Mouse (Mus musculus): ENCODE data around the gene Ccr9.
"Not testable (repeated sequence)": the region's sequence is repeated elsewhere in the genome, so short reads cannot be mapped to it uniquely, and the experiment has no call there.

Gene Ccr9

GRCm38 (mm10) chr9:123678327-123679105, at the start of gene Ccr9, which contains the start of gene Slc6a20a:
Ccr9 (plus strand) TSS chr9:123678439.
Slc6a20a (minus strand) TSS chr9:123678885.
- no peak for DNase-seq (ENCODE audit: low spot score in 2 of 2)

DNA sequence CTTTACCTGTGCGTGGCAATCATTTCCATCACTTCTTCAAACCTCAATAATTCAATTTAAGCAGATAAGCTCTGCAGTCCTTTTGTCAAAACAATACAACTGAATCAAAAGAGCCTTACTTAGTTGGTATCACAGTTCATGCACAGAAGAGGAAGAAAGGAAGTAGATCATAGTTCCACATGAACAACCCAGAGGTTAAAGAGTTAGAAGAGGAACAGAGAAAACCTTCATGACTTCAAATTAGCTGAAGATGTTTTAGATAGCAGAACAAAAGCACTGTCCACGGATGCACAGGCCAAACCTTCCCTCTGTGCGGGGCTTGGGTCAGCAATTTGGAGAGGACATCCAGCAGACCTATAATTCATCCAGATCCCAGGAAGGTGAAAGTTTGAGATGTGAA, 46.6 kb upstream of the Ccr9 start:
- no peak for DNase-seq (ENCODE audit: low spot score in 2 of 2)

DNA sequence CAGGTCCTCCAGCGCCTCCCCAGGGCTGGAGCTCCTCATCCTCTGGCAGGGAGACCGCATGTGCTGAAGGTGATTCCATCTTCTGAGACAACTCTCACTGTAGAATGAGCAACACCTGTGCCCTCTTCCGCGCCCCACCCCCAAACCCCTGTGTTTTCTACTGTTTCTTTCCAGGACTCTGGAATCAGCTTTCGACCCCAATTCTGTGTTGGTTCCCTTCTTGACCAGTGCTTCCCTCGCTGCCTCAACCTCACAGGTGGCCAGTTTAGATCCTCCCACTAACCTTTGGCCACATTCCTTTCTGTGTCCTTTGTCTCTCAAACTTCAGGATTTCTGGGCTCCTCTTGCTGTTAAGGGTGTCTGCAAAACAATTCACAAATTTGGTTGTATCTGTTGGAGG, 46.0 kb upstream of the Ccr9 start, which contains the start of gene Slc6a20b:
Gene Slc6a20b (minus strand): TSS at position 285 of the 400 bp plus-strand sequence.
- DNase-seq (ENCODE audit: low spot score in 2 of 2) = no peak

- DNase-seq (ENCODE audit: low spot score in 2 of 2) = no peak
These were observed 45.2 kb upstream of the Ccr9 start for GRCm38 (mm10) chr9:123632993-123633392.

DNA sequence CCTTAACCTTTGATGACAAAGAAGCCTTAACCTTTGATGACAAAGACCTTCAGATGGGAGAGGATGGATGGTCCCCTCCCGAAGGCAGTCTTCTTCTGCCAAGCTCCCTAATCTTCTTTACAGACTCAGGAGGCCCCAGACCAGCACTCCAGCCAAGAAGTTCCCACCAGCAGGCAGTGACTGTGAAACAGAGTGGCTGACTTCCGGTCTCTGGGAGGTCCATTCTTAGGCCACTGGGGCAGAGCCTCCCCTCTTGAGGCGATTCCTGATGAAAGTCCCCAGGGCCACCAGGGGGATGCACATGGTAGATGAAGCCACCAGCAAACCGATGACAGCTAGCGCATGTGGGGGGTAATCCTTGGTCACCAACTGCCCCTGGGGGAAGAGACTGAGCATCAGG, 41.5 kb upstream of the Ccr9 start:
- no peak for DNase-seq (ENCODE audit: low spot score in 2 of 2)

DNA sequence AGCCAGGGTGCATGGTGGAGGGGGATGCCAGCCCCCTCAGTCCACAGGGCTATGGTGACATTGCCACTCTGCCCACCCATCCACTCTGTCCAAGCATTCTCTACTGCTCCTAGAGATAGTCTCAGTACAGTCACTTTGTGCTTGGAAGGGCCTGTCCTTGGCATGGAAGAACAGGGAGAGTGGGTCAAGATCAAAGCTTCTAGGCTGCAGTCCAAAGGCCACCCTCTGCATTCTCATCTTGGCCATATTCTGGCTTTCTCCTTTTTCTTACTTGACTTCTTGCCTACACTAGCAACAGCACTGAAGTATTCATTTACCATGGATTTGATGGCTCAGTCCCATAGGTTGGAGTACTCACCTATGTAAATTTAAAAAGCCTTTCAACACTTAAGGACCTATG, 40.0 kb upstream of the Ccr9 start:
- DNase-seq (ENCODE audit: low spot score in 2 of 2) = no peak

DNA sequence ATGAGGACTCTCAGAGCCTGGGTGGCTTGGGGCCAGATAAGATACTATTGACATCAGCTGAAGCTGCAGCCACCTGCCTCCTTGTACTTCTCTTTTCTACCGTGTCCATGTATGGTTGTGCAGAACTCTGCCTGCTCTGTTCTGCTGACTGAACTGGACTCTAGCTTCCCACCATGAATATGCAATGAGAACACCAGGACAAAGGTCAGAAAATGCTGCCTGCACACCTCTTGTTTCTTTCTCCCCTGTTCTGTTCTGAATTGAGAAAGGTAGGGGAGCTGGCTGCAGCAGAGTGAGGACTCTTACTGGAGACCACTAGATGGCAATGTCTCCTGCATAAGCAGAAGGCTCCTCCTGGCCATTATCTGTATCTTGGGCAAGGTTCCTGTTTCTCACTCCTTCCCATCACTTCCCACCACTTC, 39.6 kb upstream of the Ccr9 start:
- DNase-seq (ENCODE audit: low spot score in 2 of 2) = peak; percentile 40 to 48

DNA sequence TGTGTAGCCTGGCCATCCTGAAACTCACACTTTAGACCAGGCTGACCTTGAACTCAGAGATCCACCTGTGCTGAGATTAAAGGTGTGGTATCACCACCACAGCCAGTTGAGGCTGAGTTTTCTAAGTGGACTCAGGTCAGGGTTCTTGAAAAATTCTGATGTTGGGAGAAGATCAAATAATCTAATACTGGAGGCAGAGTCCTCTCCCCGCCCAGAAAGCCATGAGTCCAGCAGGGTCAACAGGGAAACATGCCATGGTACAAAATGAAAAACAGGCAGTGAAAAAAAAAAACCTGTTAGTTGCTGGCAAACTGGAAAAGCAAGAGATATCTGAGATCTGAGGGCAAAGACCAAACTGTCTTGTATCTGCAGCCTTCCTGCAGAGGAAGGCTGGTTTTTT, 38.1 kb upstream of the Ccr9 start:
- no peak for DNase-seq (ENCODE audit: low spot score in 2 of 2)

DNA sequence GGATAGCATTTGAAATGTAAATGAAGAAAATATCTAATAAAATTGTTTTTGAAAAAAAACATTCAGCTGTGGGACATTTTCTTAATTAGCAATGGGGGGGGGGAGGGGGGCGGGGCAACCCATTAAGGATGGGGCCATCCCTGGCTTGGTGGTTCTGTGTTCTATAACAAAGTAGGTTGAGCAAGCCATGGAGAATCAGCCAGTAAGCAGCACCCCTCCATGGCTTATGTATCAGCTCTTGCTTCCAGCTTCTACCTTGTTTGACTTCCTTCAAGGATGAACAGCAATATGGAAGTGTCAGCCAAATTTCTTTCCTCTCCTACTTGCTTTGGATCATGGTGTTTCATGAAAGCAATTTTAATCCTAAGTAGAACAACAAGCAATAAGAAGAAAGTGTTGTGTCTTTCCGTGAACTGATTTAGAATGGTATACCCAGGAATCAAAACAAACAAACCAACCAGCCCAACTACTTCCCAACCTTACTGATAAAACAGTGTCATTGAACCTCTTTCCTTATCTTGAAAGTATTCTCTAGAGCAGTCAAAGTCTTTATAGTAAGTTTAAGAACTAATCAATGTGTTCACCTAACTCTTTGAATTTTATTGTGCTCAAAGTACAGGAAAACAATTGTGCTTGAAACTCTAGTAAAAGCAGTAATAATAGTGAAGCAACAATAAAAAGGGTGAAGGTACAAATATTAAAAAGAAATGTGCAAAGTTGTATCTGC, 28.3 kb upstream of the Ccr9 start:
- DNase-seq (ENCODE audit: low spot score in 2 of 2) = no peak

DNA sequence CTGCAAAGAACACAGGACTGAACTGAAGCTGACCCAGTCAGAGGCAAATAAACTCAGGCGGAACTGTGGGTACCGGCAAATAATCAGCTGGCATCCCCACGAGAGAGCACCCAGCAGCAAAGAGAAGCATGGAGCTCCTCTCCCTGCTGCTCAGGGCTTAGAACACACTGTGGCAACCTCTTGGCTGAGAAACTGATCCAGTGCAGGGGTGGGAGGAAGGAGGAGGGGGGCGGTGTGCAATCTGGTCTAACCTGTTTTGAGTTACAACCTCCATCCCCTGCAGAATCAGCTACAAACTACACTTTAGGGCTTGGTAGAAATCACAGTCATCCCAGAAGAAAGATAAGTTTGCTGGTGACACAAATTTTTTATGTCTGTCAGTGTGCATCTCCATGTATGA, 26.9 kb upstream of the Ccr9 start:
- DNase-seq (ENCODE audit: low spot score in 2 of 2) = no peak

GRCm38 (mm10) chr9:123657457-123657856, 20.8 kb upstream of the Ccr9 start:
- no peak for DNase-seq (ENCODE audit: low spot score in 2 of 2)

GRCm38 (mm10) chr9:123658981-123659380, 19.3 kb upstream of the Ccr9 start:
- no peak for DNase-seq (ENCODE audit: low spot score in 2 of 2)

DNA sequence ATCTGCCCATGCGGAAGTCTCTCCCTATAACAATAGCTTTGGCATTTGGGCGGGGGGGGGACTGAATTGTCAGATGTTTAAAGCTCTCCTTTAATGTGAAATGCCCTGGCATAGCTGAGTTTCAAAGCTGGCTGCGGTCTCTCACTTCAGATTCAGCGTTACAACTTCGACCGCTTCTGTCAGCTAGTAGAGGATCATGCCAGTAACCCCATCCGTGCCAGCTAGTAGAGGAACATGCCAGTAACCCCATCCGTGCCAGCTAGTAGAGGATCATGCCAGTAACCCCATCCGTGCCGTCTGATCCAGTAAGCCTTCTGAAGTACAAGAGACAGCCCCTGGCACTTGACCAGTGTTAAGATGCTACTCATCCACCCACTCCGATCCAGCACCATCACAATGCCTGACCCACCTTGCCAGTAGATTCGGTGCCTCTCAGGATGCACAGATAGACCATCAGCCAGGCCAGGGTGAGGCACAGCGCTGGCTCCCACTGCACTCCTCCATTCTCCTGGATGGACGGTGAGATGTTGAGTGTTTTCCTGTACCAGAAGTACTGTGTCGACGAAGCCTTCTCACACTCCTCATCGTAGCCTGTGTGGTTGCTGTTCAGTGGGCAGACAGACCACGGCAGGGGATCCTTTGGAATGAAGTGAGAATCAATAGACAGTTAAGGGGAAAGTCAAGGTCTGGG, 18.1 kb upstream of the Ccr9 start:
- DNase-seq (ENCODE audit: low spot score in 2 of 2) = not testable (repeated sequence)

GRCm38 (mm10) chr9:123665645-123666044, 12.6 kb upstream of the Ccr9 start:
- DNase-seq (ENCODE audit: low spot score in 2 of 2) = peak in 1 of 2 experiments; percentile 35

GRCm38 (mm10) chr9:123679198-123679597, 959 bp downstream of the Ccr9 start:
- no peak for DNase-seq (ENCODE audit: low spot score in 2 of 2)

DNA sequence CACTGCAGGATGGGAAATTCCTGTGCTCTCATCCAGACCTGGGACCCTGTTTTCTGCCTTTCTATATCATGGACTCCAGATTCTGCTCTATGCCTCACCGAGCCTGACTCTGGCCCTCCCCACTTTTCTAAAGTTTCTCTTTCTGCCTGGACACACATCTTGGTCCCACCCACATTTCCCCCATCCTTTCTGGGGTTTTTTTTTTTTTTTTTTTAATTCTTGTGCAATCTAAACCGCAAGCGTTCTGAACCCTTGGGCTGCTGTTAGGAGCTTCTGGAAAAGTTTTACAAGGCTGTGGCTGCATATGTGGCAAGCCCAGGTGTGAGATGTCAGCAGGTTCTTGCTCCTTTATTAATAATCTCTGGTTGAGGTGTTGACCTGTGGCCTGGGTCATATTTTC, 5.5 kb downstream of the Ccr9 start:
- no peak for DNase-seq (ENCODE audit: low spot score in 2 of 2)

- DNase-seq (ENCODE audit: low spot score in 2 of 2) = no peak
These were observed 8.0 kb downstream of the Ccr9 start for GRCm38 (mm10) chr9:123686206-123686605.

- DNase-seq (ENCODE audit: low spot score in 2 of 2) = no peak
These were observed 10.0 kb downstream of the Ccr9 start for GRCm38 (mm10) chr9:123688227-123688626.

DNA sequence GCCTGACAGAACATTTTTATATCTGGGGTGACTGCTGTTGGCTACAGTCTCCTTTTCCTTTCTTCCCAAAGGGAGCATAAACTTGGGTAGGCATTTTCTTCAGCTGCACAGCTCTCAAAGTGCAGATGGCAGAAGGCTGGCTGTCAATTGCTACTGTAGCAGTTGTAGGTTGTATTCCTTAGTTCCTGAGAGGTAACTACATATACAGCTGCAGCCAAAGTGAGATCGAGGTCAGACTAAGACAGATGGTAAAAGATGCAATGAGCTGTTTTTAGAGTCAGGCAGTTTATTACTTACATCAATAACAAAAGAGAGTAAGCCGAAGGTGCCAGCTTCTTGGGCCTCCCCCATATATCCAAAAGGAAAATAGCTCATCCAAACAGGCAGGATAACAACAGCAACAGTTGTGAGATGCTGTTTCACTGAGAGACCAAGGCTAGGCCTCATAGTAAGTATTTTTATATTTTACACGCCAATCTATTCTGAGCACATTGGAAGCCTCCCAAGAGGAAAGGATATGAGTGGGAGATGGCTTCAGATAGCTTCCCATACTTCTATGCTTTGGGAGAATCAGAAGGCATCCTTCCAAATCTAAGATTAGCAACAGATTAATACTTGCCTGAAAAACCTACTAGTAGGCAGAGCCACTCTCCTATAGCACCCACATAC, 17.5 kb downstream of the Ccr9 start:
- DNase-seq (ENCODE audit: low spot score in 2 of 2) = peak in 1 of 2 experiments; percentile 40

- no peak for DNase-seq (ENCODE audit: low spot score in 2 of 2)
These were observed 23.6 kb downstream of the Ccr9 start for GRCm38 (mm10) chr9:123701822-123702221.

GRCm38 (mm10) chr9:123709226-123709625, 31.0 kb downstream of the Ccr9 start:
- no peak for DNase-seq (ENCODE audit: low spot score in 2 of 2)

DNA sequence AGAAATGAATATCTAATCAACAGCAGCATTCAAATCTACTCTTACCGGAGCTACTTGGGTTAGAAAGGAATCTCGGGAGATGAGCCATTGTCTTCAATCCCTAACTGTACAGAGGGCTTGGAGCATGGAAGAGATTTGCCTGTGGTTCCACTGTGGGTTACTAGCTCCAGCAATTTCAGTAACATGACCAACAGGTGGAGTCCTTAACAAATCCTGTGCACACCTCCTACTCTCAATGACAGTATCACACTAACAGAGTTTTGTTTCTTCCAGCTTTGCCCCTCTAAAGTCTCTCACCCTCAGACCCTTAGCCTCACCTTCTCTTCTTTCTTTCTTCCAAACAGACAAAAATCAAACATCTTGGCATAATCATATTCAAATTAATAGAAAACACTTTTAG, 34.9 kb downstream of the Ccr9 start:
- DNase-seq (ENCODE audit: low spot score in 2 of 2) = no peak

All from right cerebral cortex, postnatal 10 days (tissue).